Mouse (Mus musculus): ENCODE data around the gene Prss32.

The Prss32 gene

GRCm38 (mm10) chr17:23843812-23844273 lies at the start of gene Prss32, which contains the start of gene Prss41:
TSS of gene Prss32 (plus strand) at chr17:23843855.
TSS of gene Prss41 (minus strand) at chr17:23844172.
- DNase-seq, result peak; percentile 63

DNA sequence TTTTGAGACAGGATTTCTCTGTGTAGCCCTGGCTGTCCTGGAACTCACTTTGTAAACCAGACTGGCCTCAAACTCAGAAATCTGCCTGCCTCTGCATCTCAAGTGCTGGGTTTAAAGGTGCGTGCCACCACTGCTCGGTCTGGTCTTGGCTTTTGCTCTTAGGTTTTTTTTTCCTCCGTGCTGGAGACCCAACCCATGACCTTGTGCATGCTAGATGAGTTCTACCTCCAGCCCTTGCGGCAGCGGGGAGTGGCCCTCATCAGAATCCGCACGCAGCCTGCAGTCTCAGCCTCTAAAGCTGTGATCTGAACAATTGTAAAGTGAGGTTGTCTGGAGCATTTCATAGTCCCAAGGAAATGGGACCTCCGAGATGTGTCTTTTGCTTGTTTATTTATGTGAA lies 48.3 kb upstream of the Prss32 start:
- no peak for DNase-seq

DNA sequence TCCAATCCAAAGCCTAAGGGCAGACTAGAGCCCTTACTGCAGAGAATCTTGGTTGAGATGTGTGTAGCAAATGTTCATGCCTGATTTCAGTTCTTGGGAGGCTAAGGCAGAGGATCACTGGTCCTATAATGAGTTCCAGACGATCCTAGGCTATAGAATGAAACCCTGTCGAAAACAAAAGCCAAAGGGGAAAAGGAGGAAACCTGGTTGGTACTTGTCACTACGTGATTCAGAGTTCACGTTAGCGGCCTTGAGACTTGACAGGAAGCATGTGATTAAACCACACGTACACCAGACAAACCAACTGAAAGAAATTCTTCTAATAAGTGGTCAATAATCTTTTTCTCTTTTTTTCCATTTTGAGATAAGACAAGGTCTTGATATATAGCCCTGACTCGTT lies 46.3 kb upstream of the Prss32 start:
- DNase-seq, result no peak

- DNase-seq, result no peak
These were observed 42.0 kb upstream of the Prss32 start for GRCm38 (mm10) chr17:23801627-23802026.

DNA sequence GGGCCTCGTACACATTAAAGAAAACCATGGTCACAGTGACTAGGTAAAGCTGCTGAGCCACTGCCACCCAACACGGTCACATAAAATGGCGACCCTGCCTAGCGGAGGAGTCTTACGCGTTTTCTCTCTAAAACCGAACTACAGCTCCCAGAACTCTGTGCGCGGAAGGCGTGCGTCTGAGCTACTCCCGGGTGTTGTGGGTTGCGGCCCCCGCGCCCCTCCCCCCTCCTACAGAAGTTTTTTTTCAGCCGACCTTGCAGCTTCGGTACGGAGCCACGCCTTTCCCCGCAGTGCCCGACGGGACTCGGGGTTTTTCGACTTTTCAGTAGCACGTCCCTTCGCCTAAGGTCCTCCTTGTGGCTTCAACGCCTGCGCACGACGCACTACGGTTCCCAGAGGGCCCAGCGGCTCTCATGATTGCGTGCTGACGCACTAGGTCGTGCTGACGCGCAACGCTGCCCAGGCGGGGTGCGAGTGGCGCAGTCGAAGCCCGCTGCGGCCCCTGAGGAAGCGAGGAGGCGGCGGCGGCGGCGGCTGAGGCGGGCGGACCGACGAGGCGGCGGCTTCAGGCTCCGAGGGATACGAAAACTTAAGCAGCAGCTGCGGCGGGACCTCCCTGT lies 40.8 kb upstream of the Prss32 start:
- DNase-seq, result peak; percentile 97

GRCm38 (mm10) chr17:23803366-23804041 lies 40.2 kb upstream of the Prss32 start:
- DNase-seq, result peak; percentile 90

GRCm38 (mm10) chr17:23804426-23805085 lies 39.1 kb upstream of the Prss32 start:
- DNase-seq, result no peak

- no peak for DNase-seq
These were observed 36.8 kb upstream of the Prss32 start for GRCm38 (mm10) chr17:23806867-23807266.

DNA sequence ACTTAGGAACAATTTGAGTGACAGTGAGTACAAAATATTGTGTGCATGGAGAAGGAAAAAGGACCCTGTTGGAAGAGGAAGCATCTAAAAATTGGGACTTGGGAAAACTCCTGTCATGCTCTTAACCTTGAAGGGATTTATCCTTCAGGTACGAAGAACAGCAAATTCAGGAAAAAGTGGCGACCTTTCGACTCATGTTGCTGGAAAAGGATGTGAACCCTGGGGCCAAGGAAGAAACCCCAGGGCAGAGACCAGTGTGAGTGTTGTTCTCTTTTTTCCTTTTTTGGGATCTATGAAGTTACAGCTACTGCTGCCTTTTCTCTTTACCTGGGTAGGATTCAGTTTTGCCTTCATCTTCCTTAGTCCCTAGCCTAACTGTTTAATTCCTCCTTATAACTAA lies 35.7 kb upstream of the Prss32 start:
- DNase-seq, result no peak

- no peak for DNase-seq
These were observed 28.0 kb upstream of the Prss32 start for GRCm38 (mm10) chr17:23815641-23816040.

- DNase-seq, result no peak
These were observed 25.1 kb upstream of the Prss32 start for GRCm38 (mm10) chr17:23818579-23818978.

- DNase-seq, result no peak
These were observed 24.4 kb upstream of the Prss32 start for GRCm38 (mm10) chr17:23819235-23819634.

- DNase-seq, result no peak
These were observed 22.9 kb upstream of the Prss32 start for GRCm38 (mm10) chr17:23820731-23821130.

GRCm38 (mm10) chr17:23822094-23822493 lies 21.6 kb upstream of the Prss32 start:
- no peak for DNase-seq

GRCm38 (mm10) chr17:23823018-23823417 lies 20.6 kb upstream of the Prss32 start:
- DNase-seq, result no peak

- no peak for DNase-seq
These were observed 20.0 kb upstream of the Prss32 start for GRCm38 (mm10) chr17:23823614-23824013.

GRCm38 (mm10) chr17:23825591-23825990 lies 18.1 kb upstream of the Prss32 start:
- no peak for DNase-seq

DNA sequence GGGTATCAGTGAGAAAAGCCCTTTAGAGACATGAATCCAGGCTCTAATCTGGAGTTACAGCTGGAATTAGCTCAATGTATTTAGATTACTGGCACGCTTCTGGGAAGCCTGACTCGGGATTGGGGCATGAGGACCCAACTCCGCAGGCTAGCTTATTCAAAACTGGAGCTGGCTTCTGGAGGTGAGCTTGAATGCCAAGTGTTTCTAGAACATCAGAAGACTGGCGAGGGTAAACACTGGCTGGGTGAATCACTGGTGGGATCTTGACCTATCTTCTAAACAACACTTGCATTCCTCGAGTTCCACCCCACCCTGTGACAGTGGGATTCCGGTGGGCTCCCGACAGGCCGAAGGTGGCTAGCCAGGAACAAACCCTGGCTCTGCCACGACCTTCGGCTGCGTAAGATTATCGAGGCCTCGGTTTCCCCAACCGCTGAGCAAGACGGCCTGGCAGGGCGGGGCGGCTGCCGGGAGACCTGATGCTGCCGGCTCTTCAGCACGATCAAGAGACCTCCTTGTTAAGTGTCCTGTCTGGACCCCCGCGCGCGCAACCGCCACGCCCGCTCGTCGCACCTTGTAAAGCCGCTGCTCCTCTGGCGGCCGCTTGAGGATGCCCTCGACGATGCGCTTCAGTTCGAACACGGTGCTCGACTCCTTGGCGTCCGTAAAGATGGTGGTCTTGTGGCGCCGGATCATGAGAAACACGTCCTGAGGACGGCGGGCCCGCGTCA lies 15.2 kb upstream of the Prss32 start:
- DNase-seq, result peak; percentile 66

DNA sequence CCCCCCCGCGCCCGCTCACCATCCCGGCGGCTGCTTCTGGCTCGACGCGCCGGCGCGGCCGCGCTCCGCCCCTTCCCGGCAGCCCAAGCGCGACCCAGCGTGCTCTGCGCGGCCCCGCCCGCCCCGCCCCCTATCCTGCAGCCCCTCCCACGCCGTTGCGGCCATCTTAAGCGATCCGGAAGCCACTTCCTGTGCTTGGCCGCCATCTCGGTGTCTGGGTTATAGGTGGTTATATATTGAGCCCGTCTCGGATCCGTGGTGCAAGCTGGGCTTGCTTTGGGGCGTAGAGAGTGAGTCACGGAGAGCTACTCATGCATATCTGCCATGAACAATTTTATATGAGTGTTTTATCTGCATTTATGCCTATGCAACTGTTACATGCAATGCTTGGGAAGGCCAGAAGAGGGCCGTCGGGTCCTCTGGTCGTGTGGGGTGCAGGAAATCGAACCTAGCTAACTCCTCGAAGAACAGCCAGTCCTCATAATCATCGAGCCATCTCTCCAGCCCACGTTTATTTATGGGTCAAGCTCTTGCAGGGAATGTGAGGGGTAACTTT lies 14.5 kb upstream of the Prss32 start, which contains the start of gene Elob:
Gene Elob (minus strand): TSS at position 73 of the 556 bp plus-strand sequence.
- peak; percentile 83 for DNase-seq

DNA sequence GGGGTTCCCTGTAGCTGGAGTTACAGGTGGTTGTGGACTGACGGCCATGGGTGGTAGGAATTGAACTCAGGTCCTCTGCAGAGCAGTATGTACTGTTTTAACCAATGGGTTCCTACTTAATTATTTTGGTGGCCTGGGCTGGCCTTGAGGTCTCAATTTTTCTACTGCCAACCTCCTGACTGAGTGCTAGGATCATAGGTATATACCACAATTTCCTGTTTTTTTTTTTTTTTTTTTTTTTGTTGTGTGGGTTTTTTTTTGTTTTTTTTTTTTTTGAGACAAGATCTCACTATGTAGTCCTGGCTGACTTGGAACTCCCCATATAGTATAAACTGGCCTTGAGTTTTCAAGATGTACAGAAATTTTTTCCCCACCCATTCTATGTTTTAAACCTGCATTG lies 12.5 kb upstream of the Prss32 start:
- DNase-seq, result no peak

- no peak for DNase-seq
These were observed 7.6 kb upstream of the Prss32 start, which contains the start of gene Prss33 for GRCm38 (mm10) chr17:23836006-23836575. TSS of gene Prss33 (minus strand) at chr17:23836056.

DNA sequence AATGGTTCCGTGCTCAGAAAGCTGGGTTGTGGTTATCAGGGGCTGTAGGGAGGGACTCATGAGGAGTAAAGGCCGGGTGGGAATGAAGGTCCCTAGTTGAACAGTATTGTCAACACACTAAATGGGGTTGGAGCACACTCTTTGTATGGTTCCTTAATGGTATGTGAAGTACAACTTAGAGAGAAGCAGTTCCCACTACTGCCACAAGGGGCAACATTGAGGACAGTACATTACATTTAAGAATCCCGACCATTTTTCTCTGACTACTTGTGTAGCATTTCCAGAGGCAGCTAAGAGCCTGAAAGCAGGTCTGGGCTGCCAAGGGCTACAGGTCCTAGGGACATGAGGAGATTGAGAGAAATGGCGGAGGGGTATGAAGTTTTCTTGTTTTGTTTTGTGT lies 2.5 kb upstream of the Prss32 start:
- DNase-seq, result peak; percentile 76
